Mouse (Mus musculus): ENCODE measurements at regions not wholly inside any gene's neighbourhood (a gene's known extent, or its start where the extent isn't known, plus 50 kb on each side); places are given as distances from the start of the nearest gene placed in this dataset.
A peak's percentile ranks its signal among the peaks of the same experiment; 100 is the strongest.

DNA sequence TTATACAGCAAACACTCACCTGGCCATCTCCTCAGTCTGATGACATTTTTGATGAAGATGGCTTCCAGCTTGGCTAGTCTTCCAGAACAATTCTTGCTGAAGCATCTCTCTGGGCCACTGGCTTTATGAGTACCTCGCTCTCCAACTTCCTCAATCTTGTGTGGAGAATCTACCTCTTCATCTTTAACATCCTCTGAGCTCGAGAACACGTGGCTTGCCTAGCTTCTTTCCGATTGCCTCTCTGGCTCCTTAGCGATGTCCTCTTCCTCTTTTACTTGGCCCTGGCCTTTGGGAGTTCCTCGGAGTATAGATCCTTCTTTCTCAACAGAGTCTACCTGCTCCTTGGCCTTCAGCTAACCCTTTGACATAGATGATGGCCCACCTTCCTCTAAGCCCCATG is 231.0 kb downstream of the Uaca start:
- Histone ChIP-seq H3K27me3 (0 out of 2 replicates have a peak, but pooled peaks cover 2% of the 10 kb centered on the region), H3K9ac (no peak overlapping the region), H3K4me1 (replicated peaks) (peaks cover 12% of the 10 kb centered on the region), H3K4me2 (no peak overlapping the region), H3K9me3 (no peaks in the 10 kb centered on the region), H3K4me3 (no peak overlapping the region), H3K27ac (replicated peaks) (no peak overlapping the region), H3K36me3 (no peaks in the 10 kb centered on the region)
- 92% methylated on average over 6 of the region's 6 CpGs for WGBS
- no peak for ATAC-seq (ENCODE audit: low FRiP score, low read depth)

DNA sequence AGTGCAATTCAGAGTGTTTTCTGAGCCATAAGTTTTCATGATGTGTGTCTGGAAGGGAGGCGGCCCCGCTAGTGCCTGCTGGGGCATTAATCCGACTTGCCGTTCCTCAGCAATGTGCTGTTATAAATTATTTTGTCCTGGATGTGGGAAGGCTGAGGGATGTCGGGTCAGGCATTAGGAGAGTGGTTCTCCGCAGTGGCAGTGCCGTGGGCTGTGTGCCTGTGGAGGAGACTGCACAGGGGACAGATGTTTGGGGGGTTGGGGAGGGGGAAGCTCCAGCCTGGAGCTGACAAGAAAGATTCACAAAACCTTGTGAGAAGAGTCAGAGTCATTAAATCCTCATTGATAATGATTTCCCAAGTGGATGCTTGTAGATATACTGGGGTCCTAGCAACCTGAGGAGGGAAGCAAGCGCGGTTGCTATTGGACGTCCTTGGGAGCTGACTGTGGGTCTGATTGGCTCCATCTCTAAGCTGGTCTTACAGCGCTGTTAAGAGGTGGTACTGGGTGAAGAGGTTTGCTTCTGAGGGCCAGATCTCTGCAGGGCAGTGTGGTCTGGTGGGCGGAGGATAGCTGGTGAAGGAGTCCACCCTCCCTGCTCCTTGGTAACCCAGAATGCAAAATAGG is 234.5 kb downstream of the Uaca start:
- no peak overlapping the region for H3K4me3 ChIP-seq
- no peaks in the 10 kb centered on the region for H3K36me3 ChIP-seq
- 40% methylated on average over 12 of the region's 12 CpGs for WGBS
- H3K9ac ChIP-seq: no peak overlapping the region
- no peaks in the 10 kb centered on the region for H3K9me3 ChIP-seq
- peak; percentile 50; the same call in 1 of the 2 replicates for ATAC-seq (ENCODE audit: low FRiP score, low read depth)
- H3K27ac ChIP-seq (replicated peaks): no peak overlapping the region
- peak overlapping the region; percentile 16; the same call in 1 of the 2 replicates for H3K4me2 ChIP-seq
- H3K4me1 ChIP-seq (replicated peaks): peaks cover 35% of the 10 kb centered on the region
- 0 out of 2 replicates have a peak, but pooled peaks cover 2% of the 10 kb centered on the region for H3K27me3 ChIP-seq

DNA sequence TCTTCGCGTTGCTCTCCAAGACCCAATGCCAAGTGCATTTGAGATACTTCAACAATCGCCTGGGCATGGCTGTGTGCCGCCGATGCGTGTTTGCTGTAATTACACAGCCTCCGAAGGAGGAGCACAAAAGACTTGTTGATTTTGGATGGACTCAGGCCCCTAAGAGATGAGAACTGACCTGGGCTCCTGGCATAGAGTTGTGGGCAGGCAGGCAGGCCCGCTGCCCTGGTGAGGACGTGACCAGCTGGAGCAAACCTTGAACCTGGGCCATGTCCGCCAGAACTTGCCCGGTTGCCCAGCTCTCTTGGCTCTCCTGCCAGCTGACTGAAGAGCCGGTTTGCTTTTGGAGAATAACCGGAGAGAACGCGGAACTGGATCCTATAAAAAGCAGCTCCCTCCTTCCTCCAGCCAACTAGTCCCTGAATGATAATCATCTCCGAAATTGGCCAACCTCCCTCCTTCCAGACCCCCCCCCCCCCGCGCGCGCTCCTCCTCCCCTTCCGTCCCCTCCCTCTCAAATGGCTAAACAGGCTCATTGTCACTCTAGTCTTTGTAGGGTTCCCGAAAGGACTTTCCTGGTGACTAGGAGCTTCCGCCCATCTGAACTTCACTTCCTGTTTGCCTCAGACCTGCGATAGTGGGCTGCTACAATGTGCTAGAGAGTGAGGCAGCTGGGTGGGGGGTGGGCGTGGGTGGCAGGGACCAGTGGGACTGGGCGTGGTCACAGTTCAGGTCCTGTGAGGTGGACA is 237.5 kb downstream of the Uaca start:
- WGBS: 63% methylated on average over 26 of the region's 26 CpGs

DNA sequence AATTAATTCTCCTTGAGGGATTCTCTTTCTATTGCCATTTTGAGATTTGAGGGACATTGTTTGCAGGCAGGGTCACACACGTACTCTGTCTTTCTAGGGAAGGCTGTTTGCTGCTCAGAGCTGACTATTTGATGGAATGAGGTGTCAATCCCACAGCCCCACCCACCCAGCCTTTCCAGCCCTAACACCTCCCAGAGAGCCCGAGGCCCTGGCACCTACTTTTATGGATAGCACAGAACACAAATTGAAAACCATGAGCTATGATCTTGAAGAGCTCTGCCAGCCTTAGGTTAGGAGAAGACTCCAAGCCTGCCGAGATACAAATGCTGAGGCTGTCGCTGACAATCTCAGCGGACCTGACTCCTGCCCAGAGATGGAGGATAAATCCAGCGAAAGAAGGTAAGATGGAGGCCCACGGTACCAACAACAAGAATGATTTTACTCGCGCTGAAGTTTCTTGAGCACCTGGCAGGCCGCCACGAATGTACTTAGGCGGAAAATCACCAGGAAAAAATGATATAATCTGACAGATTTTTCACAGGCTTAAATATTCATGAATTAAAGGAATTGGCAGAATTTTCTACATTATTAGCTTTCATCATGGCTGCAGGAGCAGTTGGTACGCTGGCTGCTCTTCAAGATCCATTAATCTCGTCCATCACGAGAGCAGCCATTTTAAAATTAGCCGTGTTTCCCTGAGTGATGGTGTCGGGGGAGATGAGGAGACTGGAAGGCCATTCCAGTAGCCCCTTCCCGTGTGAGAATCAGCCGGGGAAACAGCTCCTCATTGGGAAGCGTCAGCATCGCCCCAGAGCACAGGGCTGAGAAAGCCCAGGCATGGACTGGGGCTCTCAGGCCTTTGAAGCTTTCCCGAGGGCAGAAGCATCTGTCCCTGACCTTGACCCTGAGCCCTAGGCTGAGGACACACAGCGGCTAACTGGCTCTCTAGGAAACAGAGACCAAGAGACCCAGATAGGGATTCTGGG is 238.4 kb downstream of the Uaca start:
- Histone ChIP-seq H3K27me3 (peaks cover 10% of the 10 kb centered on the region; the same call in 1 of the 2 replicates), H3K4me1 (replicated peaks) (peaks cover 35% of the 10 kb centered on the region), H3K4me3 (no peak overlapping the region), H3K4me2 (peak overlapping the region; percentile 22; the same call in 1 of the 2 replicates), H3K9ac (no peak overlapping the region), H3K36me3 (no peaks in the 10 kb centered on the region), H3K9me3 (no peaks in the 10 kb centered on the region), H3K27ac (replicated peaks) (peak overlapping the region; percentile 57; the same call in 1 of the 2 replicates)
- WGBS: 44% methylated on average over 23 of the region's 23 CpGs
- ATAC-seq (ENCODE audit: low FRiP score, low read depth): no peak

More for the DNA sequence above, 237.5 kb downstream of the Uaca start:
- Histone ChIP-seq H3K36me3 (no peaks in the 10 kb centered on the region), H3K4me2 (peak overlapping the region; percentile 22), H3K9me3 (no peaks in the 10 kb centered on the region), H3K27ac (replicated peaks) (0 out of 2 replicates have a peak overlapping the region, but pooled peaks have one; percentile 30), H3K4me1 (replicated peaks) (peaks cover 35% of the 10 kb centered on the region), H3K4me3 (no peak overlapping the region), H3K27me3 (peaks cover 10% of the 10 kb centered on the region; the same call in 1 of the 2 replicates), H3K9ac (no peak overlapping the region)
- ATAC-seq (ENCODE audit: low FRiP score, low read depth): peak; percentile 68

DNA sequence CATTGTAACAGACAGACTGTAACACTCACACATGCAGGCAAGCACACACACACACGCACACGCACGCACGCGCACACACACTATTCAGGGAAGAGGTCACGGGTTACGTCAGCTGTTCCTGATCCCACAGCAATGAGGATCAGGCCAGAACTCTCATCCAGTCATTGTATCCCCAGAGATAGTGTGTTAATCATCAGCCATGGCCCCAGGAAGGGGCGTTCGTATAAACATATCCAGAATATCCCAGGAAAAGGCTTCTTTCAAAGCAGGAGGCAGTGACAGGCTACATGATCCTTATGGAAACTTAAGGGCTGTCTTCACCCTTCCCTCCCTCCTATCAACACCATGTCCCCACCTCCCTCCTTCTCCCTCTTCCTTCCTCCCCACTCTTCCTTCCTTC is 239.3 kb downstream of the Uaca start:
- Histone ChIP-seq H3K36me3 (no peaks in the 10 kb centered on the region), H3K4me3 (no peak overlapping the region), H3K4me2 (no peak overlapping the region), H3K27me3 (peaks cover 10% of the 10 kb centered on the region; the same call in 1 of the 2 replicates), H3K9me3 (no peaks in the 10 kb centered on the region), H3K9ac (no peak overlapping the region), H3K4me1 (replicated peaks) (peaks cover 31% of the 10 kb centered on the region), H3K27ac (replicated peaks) (no peak overlapping the region)
- WGBS: 71% methylated on average over 9 of the region's 9 CpGs
- no peak for ATAC-seq (ENCODE audit: low FRiP score, low read depth)

DNA sequence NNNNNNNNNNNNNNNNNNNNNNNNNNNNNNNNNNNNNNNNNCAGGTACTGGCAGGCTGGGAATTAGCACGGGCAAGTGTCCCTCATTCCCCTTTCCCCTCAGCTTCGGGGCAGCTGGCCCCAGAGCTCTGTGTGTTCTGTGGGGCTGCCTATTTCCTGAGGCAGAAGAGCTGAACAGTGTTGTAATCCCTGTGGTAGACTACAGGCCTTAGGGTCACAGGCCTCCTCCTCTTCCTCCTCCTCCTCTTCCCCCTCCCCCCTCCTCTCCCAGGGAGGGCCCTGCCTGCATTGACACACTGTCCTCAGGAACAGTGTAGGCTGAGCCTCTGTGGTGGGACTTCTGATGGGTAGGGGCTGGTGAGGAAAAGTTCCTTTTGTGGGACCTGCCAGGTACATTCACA is 247.7 kb downstream of the Uaca start:
- Histone ChIP-seq H3K27ac (replicated peaks) (no peak overlapping the region), H3K4me2 (no peak overlapping the region), H3K36me3 (no peaks in the 10 kb centered on the region), H3K9ac (no peak overlapping the region), H3K27me3 (0 out of 2 replicates have a peak, but pooled peaks cover 10% of the 10 kb centered on the region), H3K9me3 (no peaks in the 10 kb centered on the region), H3K4me3 (no peak overlapping the region), H3K4me1 (replicated peaks) (peaks cover 6% of the 10 kb centered on the region)
- WGBS: 29% methylated on average over 2 of the region's 2 CpGs
- ATAC-seq (ENCODE audit: low FRiP score, low read depth): no peak

DNA sequence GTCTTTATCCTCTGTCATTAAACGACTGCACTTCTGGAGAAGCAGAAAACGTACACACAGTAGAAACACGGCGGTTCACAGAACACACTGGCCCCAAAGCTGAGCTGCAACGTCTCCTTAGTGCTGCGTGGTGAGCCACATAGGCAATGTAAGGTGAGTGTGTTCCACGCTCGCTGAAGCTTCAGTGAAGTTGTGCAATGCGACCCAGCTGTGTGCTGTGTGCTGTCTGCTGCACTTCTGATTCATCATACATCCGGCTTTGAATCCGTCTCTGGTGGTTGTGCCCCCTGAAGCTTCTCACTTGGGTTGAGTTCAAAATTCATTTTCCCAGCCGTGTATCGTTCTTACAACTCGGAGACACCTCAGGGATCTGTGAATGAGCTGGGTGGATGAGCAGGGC is 250.6 kb downstream of the Uaca start:
- WGBS: 81% methylated on average over 14 of the region's 14 CpGs
- Histone ChIP-seq H3K27ac (replicated peaks) (no peak overlapping the region), H3K4me2 (no peak overlapping the region)

DNA sequence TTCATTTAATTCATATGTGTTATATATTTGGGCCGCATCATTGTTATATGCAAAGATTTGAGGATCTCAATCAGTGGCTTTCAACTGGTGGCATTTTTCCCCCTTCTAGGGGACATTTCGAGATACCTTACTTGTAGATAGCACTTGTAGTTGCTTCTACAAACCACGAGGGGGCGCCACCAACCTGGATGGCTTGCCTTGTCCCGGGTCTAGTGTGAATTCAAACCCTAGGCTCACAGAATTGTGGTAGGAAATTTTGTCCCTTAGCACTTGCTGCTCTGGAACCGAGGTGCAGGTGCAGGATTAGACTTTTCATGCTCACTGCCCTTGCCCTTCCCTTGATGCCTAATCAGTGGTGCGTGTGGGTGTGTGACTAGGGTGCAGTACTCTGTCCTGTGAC is 252.2 kb downstream of the Uaca start:
- Histone ChIP-seq H3K4me2 (no peak overlapping the region), H3K9me3 (no peaks in the 10 kb centered on the region), H3K4me3 (no peak overlapping the region), H3K27ac (replicated peaks) (no peak overlapping the region), H3K4me1 (replicated peaks) (peaks cover 12% of the 10 kb centered on the region), H3K9ac (no peak overlapping the region), H3K27me3 (0 out of 2 replicates have a peak, but pooled peaks cover 16% of the 10 kb centered on the region), H3K36me3 (no peaks in the 10 kb centered on the region)
- 19% methylated on average over 7 of the region's 7 CpGs for WGBS
- ATAC-seq (ENCODE audit: low FRiP score, low read depth): no peak

More for the DNA sequence above, 250.6 kb downstream of the Uaca start:
- Histone ChIP-seq H3K9ac (no peak overlapping the region), H3K36me3 (no peaks in the 10 kb centered on the region), H3K9me3 (no peaks in the 10 kb centered on the region), H3K27me3 (0 out of 2 replicates have a peak, but pooled peaks cover 16% of the 10 kb centered on the region), H3K4me1 (replicated peaks) (peaks cover 12% of the 10 kb centered on the region), H3K4me3 (no peak overlapping the region)
- no peak for ATAC-seq (ENCODE audit: low FRiP score, low read depth)

DNA sequence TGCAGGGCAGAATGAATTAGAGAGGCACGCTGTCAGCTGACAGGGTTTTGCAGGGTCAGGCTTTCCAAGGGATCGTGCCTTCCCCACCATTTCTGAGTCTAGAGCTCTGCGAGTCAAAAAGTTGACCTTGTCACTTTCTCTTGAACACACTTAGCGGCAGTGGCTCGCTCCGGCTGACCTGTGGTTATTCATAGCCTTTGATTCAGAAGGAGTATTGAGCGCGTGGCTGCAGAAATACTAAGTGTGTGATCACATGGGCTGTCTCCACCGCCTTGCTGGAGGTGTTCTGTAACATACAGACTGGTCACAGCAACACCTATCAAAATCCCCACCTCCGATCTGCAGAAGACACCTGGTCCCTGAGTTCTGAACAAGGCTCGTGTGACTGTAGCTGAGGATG is 252.9 kb downstream of the Uaca start:
- Histone ChIP-seq H3K9me3 (no peaks in the 10 kb centered on the region), H3K9ac (no peak overlapping the region), H3K27me3 (0 out of 2 replicates have a peak, but pooled peaks cover 16% of the 10 kb centered on the region), H3K4me2 (no peak overlapping the region), H3K4me1 (replicated peaks) (peaks cover 12% of the 10 kb centered on the region), H3K4me3 (no peak overlapping the region), H3K27ac (replicated peaks) (no peak overlapping the region), H3K36me3 (no peaks in the 10 kb centered on the region)
- ATAC-seq (ENCODE audit: low FRiP score, low read depth): no peak
- WGBS: 74% methylated on average over 11 of the region's 11 CpGs

DNA sequence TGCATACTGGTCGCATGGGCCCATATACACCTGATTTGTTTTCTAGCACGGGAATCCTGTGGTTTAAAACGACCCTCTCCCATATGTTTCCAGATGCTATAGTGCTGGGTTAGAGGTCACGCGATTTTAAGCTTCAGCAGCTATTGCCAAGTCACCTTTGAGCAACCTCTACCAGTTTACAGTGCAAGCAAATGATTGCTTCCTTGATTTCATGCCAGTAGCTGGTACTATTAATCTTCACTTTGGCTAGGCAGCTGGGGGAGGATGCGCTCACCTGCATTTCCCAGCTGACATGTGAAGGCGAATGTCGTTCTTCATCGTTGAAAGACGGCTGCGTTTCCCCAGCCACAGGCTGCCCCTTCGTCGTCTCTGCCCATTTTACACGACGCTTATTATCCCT is 254.2 kb downstream of the Uaca start:
- Histone ChIP-seq H3K9me3 (no peaks in the 10 kb centered on the region), H3K4me2 (no peak overlapping the region), H3K36me3 (no peaks in the 10 kb centered on the region), H3K9ac (no peak overlapping the region), H3K27me3 (0 out of 2 replicates have a peak, but pooled peaks cover 12% of the 10 kb centered on the region), H3K4me1 (replicated peaks) (peaks cover 12% of the 10 kb centered on the region), H3K4me3 (no peak overlapping the region), H3K27ac (replicated peaks) (no peak overlapping the region)
- ATAC-seq (ENCODE audit: low FRiP score, low read depth): no peak
- 62% methylated on average over 15 of the region's 15 CpGs for WGBS

DNA sequence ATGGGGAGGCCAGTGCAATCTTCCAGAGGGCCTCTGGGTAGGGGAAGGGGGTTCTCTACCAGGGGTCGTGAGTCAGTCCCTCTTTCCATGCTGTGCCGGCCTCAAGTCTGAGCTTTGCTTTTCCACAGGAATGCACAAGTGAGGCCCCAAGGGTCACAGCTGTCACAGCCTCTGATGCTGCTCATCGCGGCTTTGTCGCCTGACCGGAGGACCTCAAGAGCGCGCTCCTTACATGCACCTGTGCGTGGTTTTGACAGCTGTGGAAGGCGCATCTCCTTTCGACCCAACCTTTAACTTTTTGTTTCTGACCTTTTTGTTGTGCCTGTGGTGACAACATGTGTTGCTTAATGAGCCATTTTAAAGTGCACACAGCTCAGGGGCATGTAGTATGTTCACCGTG is 258.3 kb downstream of the Uaca start:
- WGBS: 86% methylated on average over 12 of the region's 12 CpGs
- H3K27ac ChIP-seq (replicated peaks): no peak overlapping the region
- no peak overlapping the region for H3K9ac ChIP-seq
- peaks cover 28% of the 10 kb centered on the region for H3K4me1 ChIP-seq (replicated peaks)
- no peak overlapping the region for H3K4me3 ChIP-seq
- H3K27me3 ChIP-seq: 0 out of 2 replicates have a peak, but pooled peaks cover 4% of the 10 kb centered on the region
- H3K36me3 ChIP-seq: no peaks in the 10 kb centered on the region
- H3K4me2 ChIP-seq: no peak overlapping the region
- ATAC-seq (ENCODE audit: low FRiP score, low read depth): no peak
- H3K9me3 ChIP-seq: no peaks in the 10 kb centered on the region

Data from hindbrain, embryonic 15.5 days (tissue).